Mouse (Mus musculus) heart, embryonic 12.5 days (tissue): Measurements from ENCODE around the gene Ccdc138. TPM values are rescaled to one million over a fixed set of nuclear protein-coding genes. Genes with fewer than 3 reads are reported as not detected.

Experiments
- ATAC-seq: fragments of 200-750 bp; cut with Nextera tagmentation; 2 replicates; pipeline ENCODE4 v1.8.0; 2017; ENCODE audit warnings: moderate TSS enrichment, moderate library complexity; ENCODE audit not compliant: insufficient number of reproducible peaks, low FRiP score
- H3K27ac ChIP-seq: fragments of 300-500 bp; sonication (generic); 2 replicates; pipeline ENCODE4 v1.5.1; 2016; ENCODE audit warnings: mild to moderate bottlenecking, moderate library complexity; ENCODE audit not compliant: poor library complexity, severe bottlenecking
- H3K27me3 ChIP-seq: fragments of 300-500 bp; sonication (generic); replicated peaks from 2 replicates; pipeline ENCODE4 v1.6.1; 2016; ENCODE audit warnings: mild to moderate bottlenecking, moderate library complexity
- H3K36me3 ChIP-seq: fragments of 300-500 bp; sonication (generic); 2 replicates; pipeline ENCODE4 v1.6.1; 2016; ENCODE audit warnings: mild to moderate bottlenecking, moderate library complexity
- H3K4me1 ChIP-seq: fragments of 300-500 bp; sonication (generic); replicated peaks from 2 replicates; pipeline ENCODE4 v1.6.1; 2016; ENCODE audit warnings: mild to moderate bottlenecking
- H3K4me2 ChIP-seq: fragments of 300-500 bp; sonication (generic); 2 replicates; pipeline ENCODE4 v1.6.1; 2016; ENCODE audit warnings: mild to moderate bottlenecking, moderate library complexity
- H3K4me3 ChIP-seq: fragments of 300-500 bp; sonication (generic); 2 replicates; pipeline ENCODE4 v1.5.1; 2016; ENCODE audit warnings: mild to moderate bottlenecking
- H3K9ac ChIP-seq: fragments of 300-500 bp; sonication (generic); 2 replicates; pipeline ENCODE4 v1.6.1; 2016; ENCODE audit warnings: mild to moderate bottlenecking, moderate library complexity
- H3K9me3 ChIP-seq: fragments of 300-500 bp; sonication (generic); replicated peaks from 2 replicates; pipeline ENCODE4 v1.6.1; 2016; ENCODE audit warnings: mild to moderate bottlenecking, moderate library complexity
- WGBS: fragments of 180-500 bp; shearing (Covaris S2); methylation state at CpG from one replicate; pipeline ENCODE4 v1.1.7; 2016; 5-methylcytosine and 5-hydroxymethylcytosine counted together
- polyA plus RNA-seq: library from polyadenylated mRNA; unstranded; fragments of >200 nt; fragmentation: Nextera tagmentation; extraction: Ambion mirVana; gene quantifications from 2 replicates; pipeline ENCODE4 v1.2.1, GENCODE M21; 2016

Gene Ccdc138
- polyA plus RNA-seq, 1 experiment from 2014 or later, result 6.7 TPM

DNA sequence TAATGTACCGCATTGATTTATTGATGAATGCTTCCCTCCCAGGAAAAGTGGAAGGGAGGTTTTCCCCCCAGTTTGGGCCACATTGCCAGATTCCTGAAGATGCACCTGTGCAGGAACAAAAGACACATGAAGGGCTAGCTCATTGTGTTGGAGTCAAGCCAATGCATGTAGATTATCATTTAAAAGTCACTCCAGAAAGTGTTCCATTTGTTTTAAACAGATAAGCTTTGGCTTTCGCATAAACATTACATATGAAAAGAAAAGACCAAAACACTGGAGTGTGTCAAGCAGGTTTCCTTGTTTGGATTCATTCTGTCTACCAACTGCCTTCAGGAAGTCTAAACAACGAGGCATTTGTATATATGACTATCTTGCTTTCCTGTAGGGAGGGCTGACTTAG lies 96.7 kb downstream of the Ccdc138 start:
- Histone ChIP-seq H3K9ac (no peak overlapping the region), H3K36me3 (no peaks in the 10 kb centered on the region), H3K4me3 (no peak overlapping the region), H3K4me2 (no peak overlapping the region), H3K27ac (no peak overlapping the region), H3K27me3 (no peaks in the 10 kb centered on the region), H3K4me1 (peaks cover 18% of the 10 kb centered on the region), H3K9me3 (peaks cover 4% of the 10 kb centered on the region; the same call in 1 of the 2 replicates)
- ATAC-seq, result no peak
- 64% methylated on average over 3 of the region's 3 CpGs for WGBS

DNA sequence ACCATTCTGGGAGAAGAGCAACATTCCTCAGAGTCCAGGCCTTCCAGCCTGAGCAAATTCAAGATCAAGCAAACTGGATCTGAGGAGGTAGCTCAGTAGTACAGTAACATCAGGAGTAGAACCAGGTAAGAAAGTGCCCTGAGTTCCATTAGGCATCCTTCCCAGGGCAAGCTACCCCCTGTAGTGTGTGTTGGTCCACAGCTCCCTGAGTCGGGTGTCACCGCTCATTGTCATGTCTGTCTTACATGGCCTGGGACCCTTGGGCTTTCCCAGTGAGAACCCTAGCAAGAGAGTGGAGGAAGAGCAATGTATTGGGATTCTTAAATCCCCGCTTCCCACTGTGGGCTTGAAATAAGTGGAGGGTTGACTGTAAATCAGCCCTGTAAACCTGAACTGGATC lies 97.4 kb downstream of the Ccdc138 start:
- no peaks in the 10 kb centered on the region for H3K27me3 ChIP-seq
- H3K4me2 ChIP-seq, result no peak overlapping the region
- H3K36me3 ChIP-seq, result no peaks in the 10 kb centered on the region
- H3K4me1 ChIP-seq, result peaks cover 18% of the 10 kb centered on the region
- H3K27ac ChIP-seq, result no peak overlapping the region
- peaks cover 4% of the 10 kb centered on the region; the same call in 1 of the 2 replicates for H3K9me3 ChIP-seq
- no peak overlapping the region for H3K9ac ChIP-seq
- no peak overlapping the region for H3K4me3 ChIP-seq
- ATAC-seq, result no peak
- 83% methylated on average over 3 of the region's 3 CpGs for WGBS

- H3K9ac ChIP-seq, result no peak overlapping the region
- no peaks in the 10 kb centered on the region for H3K27me3 ChIP-seq
- H3K4me1 ChIP-seq, result peaks cover 18% of the 10 kb centered on the region
- H3K27ac ChIP-seq, result no peak overlapping the region
- H3K9me3 ChIP-seq, result peaks cover 4% of the 10 kb centered on the region; the same call in 1 of the 2 replicates
- 34% methylated on average over 5 of the region's 5 CpGs for WGBS
- no peak overlapping the region for H3K4me2 ChIP-seq
- H3K4me3 ChIP-seq, result no peak overlapping the region
- no peaks in the 10 kb centered on the region for H3K36me3 ChIP-seq
- no peak for ATAC-seq
These were observed 98.1 kb downstream of the Ccdc138 start for GRCm38 (mm10) chr10:58595821-58596220.

DNA sequence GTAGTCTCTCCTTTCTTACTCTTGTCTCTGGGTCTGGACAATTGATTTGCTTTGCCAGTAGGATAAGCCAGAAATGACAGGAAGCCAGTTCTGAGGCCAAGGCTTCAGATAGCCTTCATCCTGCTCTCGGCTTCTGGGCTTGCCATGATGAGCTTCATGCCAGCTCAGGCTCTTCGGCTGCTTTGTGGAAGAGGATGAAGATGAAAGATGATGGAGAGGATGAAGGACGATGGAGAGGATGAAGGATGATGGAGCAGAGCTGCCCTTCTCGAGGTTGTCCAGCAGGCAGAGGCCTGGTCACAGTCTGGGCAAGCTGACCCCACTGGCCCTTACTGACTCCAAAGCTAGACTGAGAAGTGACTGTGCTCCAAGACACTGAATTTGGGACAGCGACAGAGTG lies 102.4 kb downstream of the Ccdc138 start:
- no peak overlapping the region for H3K9ac ChIP-seq
- H3K4me2 ChIP-seq, result no peak overlapping the region
- no peak for ATAC-seq
- H3K27ac ChIP-seq, result no peak overlapping the region
- no peaks in the 10 kb centered on the region for H3K27me3 ChIP-seq
- no peaks in the 10 kb centered on the region for H3K36me3 ChIP-seq
- H3K9me3 ChIP-seq, result no peaks in the 10 kb centered on the region
- H3K4me3 ChIP-seq, result no peak overlapping the region
- H3K4me1 ChIP-seq, result peaks cover 20% of the 10 kb centered on the region
- WGBS, result 73% methylated on average over 5 of the region's 5 CpGs

DNA sequence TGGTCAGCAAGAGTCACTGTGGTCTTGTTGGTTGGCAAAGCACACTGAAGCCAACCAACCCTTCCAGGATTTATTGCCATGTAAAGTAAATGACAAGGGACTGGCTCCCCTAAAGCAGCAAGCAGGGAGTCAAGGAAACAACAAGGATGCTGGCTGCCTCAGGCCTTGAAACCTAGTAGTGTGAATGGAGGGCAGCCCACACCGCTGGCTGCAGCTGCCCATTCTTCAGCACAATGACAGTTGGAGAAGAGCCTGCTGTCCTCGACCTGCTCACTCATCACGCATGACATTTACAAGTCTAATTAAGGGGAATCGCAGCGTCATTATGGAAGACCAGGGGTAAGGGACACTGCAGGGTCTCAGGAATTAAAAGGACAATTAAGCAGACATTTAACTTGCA lies 103.2 kb downstream of the Ccdc138 start:
- Histone ChIP-seq H3K36me3 (no peaks in the 10 kb centered on the region), H3K4me2 (no peak overlapping the region), H3K9me3 (no peaks in the 10 kb centered on the region), H3K9ac (no peak overlapping the region), H3K27ac (no peak overlapping the region), H3K27me3 (no peaks in the 10 kb centered on the region), H3K4me1 (peaks cover 13% of the 10 kb centered on the region), H3K4me3 (no peak overlapping the region)
- WGBS, result 33% methylated on average over 5 of the region's 5 CpGs
- no peak for ATAC-seq

DNA sequence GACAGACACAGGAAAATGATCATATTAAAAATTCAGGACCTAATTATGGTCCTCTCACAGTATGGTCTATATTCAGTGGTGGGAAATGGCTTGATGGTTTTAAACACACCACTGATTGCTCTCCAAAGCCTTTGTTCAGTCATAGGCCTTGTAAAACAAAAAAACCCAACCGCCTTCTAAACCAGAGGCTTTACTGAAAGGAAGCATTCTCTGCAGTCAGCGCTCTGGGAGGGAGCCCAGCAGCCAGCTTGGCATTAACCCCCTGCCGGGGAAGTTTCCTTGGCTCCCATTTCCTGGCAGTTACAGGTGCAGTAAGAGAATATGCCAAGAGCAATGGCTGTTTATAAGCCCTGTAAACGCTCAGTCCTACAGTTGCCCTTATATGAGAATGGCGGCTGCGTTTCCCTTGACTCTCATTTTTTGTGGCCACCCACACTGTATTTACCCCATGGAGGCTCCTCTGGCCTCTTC lies 103.7 kb downstream of the Ccdc138 start:
- H3K9me3 ChIP-seq, result no peaks in the 10 kb centered on the region
- H3K4me3 ChIP-seq, result no peak overlapping the region
- no peak for ATAC-seq
- no peak overlapping the region for H3K27ac ChIP-seq
- H3K36me3 ChIP-seq, result no peaks in the 10 kb centered on the region
- 54% methylated on average over 6 of the region's 6 CpGs for WGBS
- H3K4me2 ChIP-seq, result no peak overlapping the region
- H3K4me1 ChIP-seq, result peaks cover 9% of the 10 kb centered on the region
- no peaks in the 10 kb centered on the region for H3K27me3 ChIP-seq
- H3K9ac ChIP-seq, result no peak overlapping the region

DNA sequence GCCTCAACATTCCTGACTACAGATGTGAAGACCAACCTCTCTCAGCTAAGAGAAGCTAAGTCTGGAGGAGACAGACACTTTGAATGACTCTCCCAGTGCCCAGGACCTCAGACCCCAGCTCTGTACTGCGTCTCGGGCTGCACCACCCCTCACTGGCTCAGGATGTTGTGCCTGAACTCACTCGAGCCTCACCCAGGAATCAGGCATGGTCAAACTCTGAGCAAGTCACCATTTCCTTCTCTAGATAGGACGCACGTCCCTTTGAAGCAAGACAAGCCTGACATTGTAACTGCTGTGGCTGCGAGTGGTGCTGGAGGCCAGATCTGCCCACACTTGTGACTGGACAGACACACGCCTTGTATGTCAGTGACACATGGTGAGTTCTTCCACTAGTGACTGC lies 104.2 kb downstream of the Ccdc138 start:
- H3K27ac ChIP-seq, result no peak overlapping the region
- 55% methylated on average over 7 of the region's 7 CpGs for WGBS
- H3K9me3 ChIP-seq, result no peaks in the 10 kb centered on the region
- H3K36me3 ChIP-seq, result no peaks in the 10 kb centered on the region
- no peak for ATAC-seq
- no peak overlapping the region for H3K4me2 ChIP-seq
- H3K9ac ChIP-seq, result no peak overlapping the region
- H3K4me3 ChIP-seq, result no peak overlapping the region
- no peaks in the 10 kb centered on the region for H3K27me3 ChIP-seq
- peaks cover 9% of the 10 kb centered on the region for H3K4me1 ChIP-seq

DNA sequence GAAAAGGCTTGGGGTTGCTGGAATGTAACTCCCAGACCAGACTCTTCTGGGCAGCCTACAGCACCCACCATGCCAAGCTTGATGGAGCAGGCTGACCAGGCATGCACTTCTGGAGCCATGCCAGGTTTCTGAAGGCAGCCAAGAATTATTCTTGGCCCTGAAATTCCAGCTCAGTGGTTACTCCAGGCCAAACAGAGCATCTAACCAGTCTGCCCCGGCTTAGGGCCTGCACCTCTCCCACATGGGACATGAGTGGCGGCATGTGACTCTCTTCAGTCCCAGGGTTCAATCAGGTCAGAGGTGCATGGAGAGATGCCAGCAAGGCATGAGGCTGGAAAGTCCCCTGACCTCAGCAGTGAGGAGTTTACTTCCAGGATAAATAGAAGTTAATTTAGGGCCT lies 107.0 kb downstream of the Ccdc138 start:
- Histone ChIP-seq H3K9me3 (no peaks in the 10 kb centered on the region), H3K4me1 (peaks cover 9% of the 10 kb centered on the region), H3K9ac (no peak overlapping the region), H3K4me2 (no peak overlapping the region), H3K27me3 (no peaks in the 10 kb centered on the region), H3K27ac (no peak overlapping the region), H3K4me3 (no peak overlapping the region), H3K36me3 (no peaks in the 10 kb centered on the region)
- 65% methylated on average over 2 of the region's 2 CpGs for WGBS
- ATAC-seq, result 0 out of 2 replicates have a peak, but pooled peaks have one; percentile 23

DNA sequence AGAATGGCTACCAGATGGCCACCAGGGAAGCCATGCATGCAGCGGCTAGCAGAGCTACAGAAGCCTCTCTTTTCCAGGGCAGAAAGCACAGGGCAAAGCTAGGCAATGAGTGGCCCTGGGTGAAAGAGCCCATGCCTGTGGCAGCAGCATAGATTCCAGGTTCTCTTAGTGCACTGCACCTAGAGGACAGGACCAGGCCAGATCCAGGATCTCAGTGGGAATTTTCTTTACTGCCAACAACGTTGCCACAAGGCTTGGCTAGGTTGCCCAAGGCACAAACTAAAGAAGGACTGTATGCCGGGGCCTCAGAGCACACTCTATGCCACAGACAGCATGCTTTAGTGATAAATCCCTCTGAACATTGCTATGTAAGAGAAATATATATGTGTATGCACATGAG lies 108.6 kb downstream of the Ccdc138 start:
- ATAC-seq, result no peak

DNA sequence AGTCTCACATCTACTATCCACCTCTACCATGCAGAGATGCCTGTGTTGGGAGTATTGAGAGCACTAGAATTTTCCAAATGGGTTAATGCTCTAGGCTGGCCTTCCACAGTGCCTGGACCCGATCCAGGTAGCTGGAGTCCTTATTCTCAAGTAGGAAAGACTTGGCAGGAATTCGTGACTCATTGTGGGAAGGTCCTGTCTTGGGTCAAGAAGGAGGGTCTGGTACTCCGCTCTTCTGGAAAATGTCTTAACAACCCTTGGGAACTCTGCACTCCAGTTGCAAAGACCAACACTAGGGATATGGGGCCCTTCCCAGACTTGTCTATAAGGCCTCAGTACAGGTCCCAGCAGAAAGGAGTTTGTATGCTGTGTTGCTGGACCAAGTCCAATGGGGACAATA lies 111.1 kb downstream of the Ccdc138 start:
- Histone ChIP-seq H3K4me2 (no peak overlapping the region), H3K27ac (no peak overlapping the region), H3K27me3 (no peaks in the 10 kb centered on the region), H3K36me3 (no peaks in the 10 kb centered on the region), H3K4me3 (no peak overlapping the region), H3K9me3 (no peaks in the 10 kb centered on the region), H3K4me1 (peaks cover 9% of the 10 kb centered on the region), H3K9ac (no peak overlapping the region)
- 60% methylated on average over 3 of the region's 3 CpGs for WGBS
- no peak for ATAC-seq

More for the DNA sequence above, 108.6 kb downstream of the Ccdc138 start:
- Histone ChIP-seq H3K27ac (no peak overlapping the region), H3K27me3 (no peaks in the 10 kb centered on the region), H3K9me3 (no peaks in the 10 kb centered on the region), H3K4me3 (no peak overlapping the region), H3K9ac (no peak overlapping the region), H3K4me2 (no peak overlapping the region), H3K36me3 (no peaks in the 10 kb centered on the region), H3K4me1 (peaks cover 9% of the 10 kb centered on the region)
- WGBS, result 83% methylated on average over 3 of the region's 3 CpGs

- 79% methylated on average over 7 of the region's 7 CpGs for WGBS
- Histone ChIP-seq H3K9ac (no peak overlapping the region), H3K27me3 (peaks cover 2% of the 10 kb centered on the region; the same call in 1 of the 2 replicates), H3K9me3 (no peaks in the 10 kb centered on the region), H3K4me2 (no peak overlapping the region), H3K36me3 (no peaks in the 10 kb centered on the region), H3K4me1 (no peaks in the 10 kb centered on the region), H3K4me3 (no peak overlapping the region), H3K27ac (no peak overlapping the region)
- no peak for ATAC-seq
These were observed 112.9 kb downstream of the Ccdc138 start for GRCm38 (mm10) chr10:58610484-58611261.

DNA sequence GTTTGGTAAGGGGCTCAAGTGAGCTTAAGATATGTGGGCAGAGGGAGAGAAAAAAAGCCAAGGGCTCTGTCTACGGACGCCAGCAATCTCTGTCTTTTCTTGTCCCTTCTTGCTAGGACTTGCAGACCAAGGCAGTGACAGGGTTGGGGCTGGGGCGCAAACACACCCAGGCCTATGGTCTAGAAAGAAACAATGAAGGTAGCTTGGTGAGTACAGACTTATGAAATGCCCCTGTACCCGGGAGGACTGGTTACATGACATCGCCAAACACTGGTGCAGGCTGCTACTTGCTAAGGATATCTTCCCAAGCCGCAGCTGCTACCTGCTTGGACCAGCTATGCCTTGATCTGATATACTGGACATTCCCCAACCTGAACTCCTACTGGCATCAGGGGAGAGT lies 116.9 kb downstream of the Ccdc138 start:
- Histone ChIP-seq H3K27ac (no peak overlapping the region), H3K36me3 (no peaks in the 10 kb centered on the region), H3K4me2 (no peak overlapping the region), H3K9me3 (no peaks in the 10 kb centered on the region), H3K4me3 (no peak overlapping the region), H3K27me3 (peaks cover 2% of the 10 kb centered on the region; the same call in 1 of the 2 replicates), H3K9ac (no peak overlapping the region), H3K4me1 (no peaks in the 10 kb centered on the region)
- 85% methylated on average over 6 of the region's 6 CpGs for WGBS
- no peak for ATAC-seq
